Mouse (Mus musculus): ENCODE data around the gene Ass1.
"Not testable (repeated sequence)": the region's sequence is repeated elsewhere in the genome, so short reads cannot be mapped to it uniquely, and the experiment has no call there.

Gene Ass1

DNA sequence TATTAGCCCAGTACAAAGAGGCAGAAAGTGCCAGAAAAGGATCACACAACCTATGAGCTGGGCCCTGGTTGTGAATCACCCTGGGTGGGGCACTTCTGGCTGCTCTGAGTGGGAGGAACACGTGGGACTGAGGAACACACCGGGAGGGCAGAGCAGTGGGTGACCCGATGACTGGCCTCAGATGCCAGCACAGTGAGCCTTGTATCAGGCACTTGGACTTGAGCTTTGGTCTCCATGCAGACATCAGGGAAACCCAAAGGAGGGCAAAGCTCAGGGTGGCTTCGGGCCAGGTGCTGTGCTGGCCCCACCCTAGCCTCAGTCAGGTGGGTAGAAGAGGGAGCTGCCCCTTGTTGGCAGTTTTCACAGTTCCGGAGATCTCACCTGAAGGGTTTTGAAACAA, 71.6 kb downstream of the Ass1 start:
- no peak for DNase-seq

DNA sequence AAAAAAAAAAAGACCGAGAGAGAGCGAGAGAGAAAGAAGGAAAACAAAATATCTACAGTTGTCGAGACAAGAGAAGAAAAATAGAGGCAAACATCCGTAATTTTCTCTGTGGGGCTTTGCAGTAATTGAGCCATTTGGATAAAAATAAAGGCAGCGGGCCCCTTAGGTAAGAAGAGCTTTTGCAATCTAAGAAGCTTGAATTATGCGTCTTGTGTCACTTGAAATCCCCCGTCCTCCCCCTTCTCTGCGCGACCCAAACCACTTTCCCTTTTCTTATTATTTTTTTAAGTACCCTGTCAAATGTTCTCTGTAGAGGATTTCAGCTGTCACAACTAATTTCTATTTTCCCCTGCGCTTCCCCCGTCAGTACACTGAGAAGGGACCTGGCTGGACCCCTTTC, 77.7 kb downstream of the Ass1 start:
- DNase-seq, result no peak

DNA sequence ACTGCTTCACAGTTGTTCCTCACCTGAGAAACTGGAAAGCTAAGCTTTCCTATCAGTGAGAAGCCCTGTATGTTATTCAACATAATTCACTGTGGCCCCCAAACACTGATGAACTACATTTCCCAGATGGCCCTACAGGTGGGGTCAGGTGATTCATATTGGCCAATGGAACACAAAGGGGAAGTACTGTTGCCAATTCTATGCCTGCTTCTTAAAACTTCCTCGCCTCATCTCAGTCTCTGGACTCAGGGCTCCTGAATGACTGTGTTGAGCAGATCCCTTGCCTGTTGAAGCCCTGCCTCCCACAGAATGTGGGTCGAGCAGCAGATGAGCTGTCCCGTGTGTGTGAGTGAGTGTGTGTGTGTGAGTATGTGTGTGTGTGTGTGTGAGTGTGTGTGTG, 80.5 kb downstream of the Ass1 start:
- DNase-seq, result no peak

DNA sequence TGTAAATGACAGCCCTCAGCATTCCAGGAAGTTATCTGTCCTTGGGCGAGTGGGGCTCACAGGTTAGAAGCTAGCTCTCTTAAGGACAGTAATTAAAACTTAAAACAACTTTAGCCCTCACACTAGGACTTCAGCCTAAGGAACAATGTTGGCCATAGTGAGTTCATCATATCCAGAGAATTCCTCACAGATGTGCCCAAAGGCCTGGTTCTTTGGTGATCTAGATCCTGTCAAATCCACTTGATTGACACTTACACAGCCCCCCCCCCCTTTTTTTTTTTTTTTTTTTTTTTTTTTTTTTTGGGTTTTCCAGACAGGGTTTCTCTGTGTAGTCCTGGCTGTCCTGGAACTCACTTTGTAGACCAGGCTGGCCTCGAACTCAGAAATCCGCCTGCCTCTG, 81.3 kb downstream of the Ass1 start:
- not testable (repeated sequence) for DNase-seq

DNA sequence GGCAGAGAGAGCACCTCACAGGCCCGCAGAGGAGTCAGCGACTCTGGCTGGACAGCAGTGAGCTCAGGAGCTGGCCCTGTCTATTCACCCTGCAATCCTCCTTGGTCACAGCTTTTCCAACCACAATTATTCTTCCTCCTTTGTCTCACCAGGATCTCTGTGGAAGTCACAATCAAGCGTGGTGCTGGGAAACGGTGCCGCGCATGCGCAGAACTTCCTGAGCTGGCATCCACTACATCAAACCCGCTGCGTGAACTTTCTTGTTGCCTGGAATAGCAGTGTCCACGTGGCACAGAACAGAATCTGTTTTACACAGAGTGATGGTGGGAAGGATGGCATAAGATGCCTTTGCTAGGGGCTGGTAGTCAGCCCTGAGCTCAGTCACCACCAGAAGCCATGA, 82.0 kb downstream of the Ass1 start:
- peak; percentile 38 for DNase-seq

DNA sequence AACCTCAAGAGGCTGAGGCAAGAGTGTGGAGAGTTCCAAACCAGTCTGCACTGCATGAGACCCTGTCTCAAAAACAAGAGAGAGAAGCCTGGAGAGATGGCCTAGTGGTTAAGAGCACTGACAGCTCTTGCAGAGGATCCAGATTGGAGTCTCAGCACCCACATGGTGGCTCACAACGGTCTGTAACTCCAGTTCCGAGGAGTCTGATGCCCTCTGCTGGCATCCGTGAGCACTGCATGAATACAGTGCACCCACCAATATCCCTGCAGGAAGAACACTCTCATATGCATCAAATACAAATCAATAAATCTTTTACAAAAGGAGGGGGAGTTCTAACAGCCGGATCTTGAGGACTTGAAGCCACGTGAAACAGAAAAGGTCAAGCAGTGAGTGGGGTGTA, 84.6 kb downstream of the Ass1 start:
- no peak for DNase-seq
